Comparison of ENCODE assay signal across 8 mouse cellular contexts in genomic region chr14:104453824-104454223, GRCm38 (mm10). TPM values are rescaled to one million over a fixed set of nuclear protein-coding genes. Genes with fewer than 3 reads are reported as not detected.
DNase-seq lines count a peak whose midpoint lies in the region; ATAC-seq and TF ChIP-seq lines count a peak whose summit lies in the region.

No protein-coding gene starts in this region.

- no peak for TF ChIP-seq EP300 in liver, postnatal 0 days (IDR thresholded peaks at IDR 0.05; ENCODE audit: low read depth)

- ATAC-seq in midbrain, embryonic 16.5 days, result no peak
- peak; percentile 97 for ATAC-seq in common myeloid progenitor, adult 5-6 weeks (replicated peaks; ENCODE audit: low read depth, poor library complexity, severe bottlenecking)
- ATAC-seq in liver, postnatal 0 days, result no peak
- ATAC-seq in forebrain, postnatal 0 days, result no peak

- peaks cover 8% of the 10 kb centered on the region for H3K4me1 ChIP-seq in midbrain, embryonic 10.5 days
- H3K4me1 ChIP-seq in midbrain, embryonic 16.5 days (ENCODE audit: control insufficient read depth, insufficient read depth, low read length), result no peaks in the 10 kb centered on the region
- H3K4me1 ChIP-seq in liver, postnatal 0 days (ENCODE audit: insufficient read depth), result no peaks in the 10 kb centered on the region
- no peaks in the 10 kb centered on the region for H3K4me1 ChIP-seq in forebrain, postnatal 0 days (ENCODE audit: insufficient read depth)

- H3K4me2 ChIP-seq in midbrain, embryonic 16.5 days (ENCODE audit: low read length), result no peak overlapping the region
- no peak overlapping the region for H3K4me2 ChIP-seq in liver, postnatal 0 days (ENCODE audit: low read depth, low read length)
- no peak overlapping the region for H3K4me2 ChIP-seq in forebrain, postnatal 0 days (ENCODE audit: low read depth)

- no peak overlapping the region for H3K9ac ChIP-seq in midbrain, embryonic 16.5 days (ENCODE audit: low read depth, low read length)
- H3K9ac ChIP-seq in liver, postnatal 0 days (replicated peaks), result no peak overlapping the region
- no peak overlapping the region for H3K9ac ChIP-seq in forebrain, postnatal 0 days

- peaks cover 51% of the 10 kb centered on the region for H3K27me3 ChIP-seq in midbrain, embryonic 10.5 days (ENCODE audit: low read depth, poor library complexity, severe bottlenecking)
- H3K27me3 ChIP-seq in midbrain, embryonic 16.5 days (ENCODE audit: control insufficient read depth, insufficient read depth, low read depth, low read length), result peaks cover 9% of the 10 kb centered on the region
- H3K27me3 ChIP-seq in liver, postnatal 0 days (ENCODE audit: insufficient read depth, low read length), result peaks cover 30% of the 10 kb centered on the region
- H3K27me3 ChIP-seq in forebrain, postnatal 0 days (ENCODE audit: insufficient read depth, low read length), result peaks cover 72% of the 10 kb centered on the region

- no peaks in the 10 kb centered on the region for H3K9me3 ChIP-seq in midbrain, embryonic 10.5 days (replicated peaks)
- H3K9me3 ChIP-seq in midbrain, embryonic 16.5 days (replicated peaks; ENCODE audit: control insufficient read depth, low read length, poor library complexity, severe bottlenecking), result no peaks in the 10 kb centered on the region
- H3K9me3 ChIP-seq in liver, postnatal 0 days (ENCODE audit: low read length), result no peaks in the 10 kb centered on the region
- no peaks in the 10 kb centered on the region for H3K9me3 ChIP-seq in forebrain, postnatal 0 days (ENCODE audit: low read length)

- no peak for TF ChIP-seq CTCF in liver, postnatal 0 days (IDR thresholded peaks at IDR 0.05; ENCODE audit: low read depth)
- no peak for TF ChIP-seq CTCF in forebrain, postnatal 0 days (IDR thresholded peaks at IDR 0.05; ENCODE audit: low read depth)

- no peak overlapping the region for H3K4me3 ChIP-seq in midbrain, embryonic 10.5 days
- no peak overlapping the region for H3K4me3 ChIP-seq in midbrain, embryonic 16.5 days (ENCODE audit: low read depth, low read length)
- no peak overlapping the region for H3K4me3 ChIP-seq in liver, postnatal 0 days (ENCODE audit: low read depth, low read length)
- H3K4me3 ChIP-seq in forebrain, postnatal 0 days (ENCODE audit: low read depth, low read length), result no peak overlapping the region

- no peak overlapping the region for H3K27ac ChIP-seq in midbrain, embryonic 10.5 days (replicated peaks)
- no peak overlapping the region for H3K27ac ChIP-seq in midbrain, embryonic 16.5 days (ENCODE audit: low read length)
- no peak overlapping the region for H3K27ac ChIP-seq in liver, postnatal 0 days (ENCODE audit: low read depth)
- H3K27ac ChIP-seq in forebrain, postnatal 0 days (ENCODE audit: low read depth, low read length), result no peak overlapping the region

- DNase-seq in cerebellum, postnatal 10 days, result peak; percentile 30 to 31
- no peak for DNase-seq in cerebellum, adult 9-10 months
- DNase-seq in midbrain, embryonic 10.5 days (ENCODE audit: low spot score), result peak; percentile 67
- DNase-seq in liver, postnatal 0 days, result peak; percentile 51
- DNase-seq in natural killer cell, adult 2 months (ENCODE audit: low spot score in 2 of 2), result no peak
- no peak for DNase-seq in forebrain, postnatal 0 days

- H3K36me3 ChIP-seq in midbrain, embryonic 10.5 days, result no peaks in the 10 kb centered on the region
- no peaks in the 10 kb centered on the region for H3K36me3 ChIP-seq in midbrain, embryonic 16.5 days (ENCODE audit: control insufficient read depth, insufficient read depth, low read length)
- no peaks in the 10 kb centered on the region for H3K36me3 ChIP-seq in liver, postnatal 0 days (replicated peaks; ENCODE audit: insufficient read depth, low read length)
- no peaks in the 10 kb centered on the region for H3K36me3 ChIP-seq in forebrain, postnatal 0 days (ENCODE audit: insufficient read depth)

- 11% methylated on average over 4 of the region's 4 CpGs for WGBS in midbrain, embryonic 10.5 days
- whole genome bisulfite sequencing in midbrain, embryonic 16.5 days, result 24% methylated on average over 4 of the region's 4 CpGs
- 17% methylated on average over 4 of the region's 4 CpGs for WGBS in liver, postnatal 0 days (ENCODE audit: insufficient replicate concordance)
- WGBS in forebrain, postnatal 0 days, result 17% methylated on average over 4 of the region's 4 CpGs

RNA-seq across cellular contexts. Expression of gene Pou4f1, which starts 14.0 kb away (rescaled TPM):
- polyA plus RNA-seq in midbrain, embryonic 10.5 days (2016; fragmentation: Nextera tagmentation; extraction: Ambion mirVana), result 24.5 and 24.9 TPM in 2 replicates
- 63.1 and 75.6 TPM in 2 replicates for polyA plus RNA-seq in midbrain, embryonic 16.5 days (2015; fragmentation: Nextera tagmentation; extraction: Ambion mirVana)
- not detected in 2 replicates for total RNA-seq in common myeloid progenitor, adult 5-6 weeks (2017)
- polyA plus RNA-seq in liver, postnatal 0 days (2015; fragmentation: Nextera tagmentation; extraction: Ambion mirVana), result 0.02 and 0.09 TPM in 2 replicates
- total RNA-seq in forebrain, postnatal 0 days (2014; rRNA removed), result 0.77 and 2.9 TPM in 2 replicates
- 1.7 and 6.3 TPM in 2 replicates for polyA plus RNA-seq in forebrain, postnatal 0 days (2015; fragmentation: Nextera tagmentation; extraction: Ambion mirVana)

Comparison
In these comparisons a context has a peak if more than half of its experiments do, and no peak if none do; other contexts are left out.
1. DNase-seq: peak in cerebellum, postnatal 10 days (2 of 2), midbrain, embryonic 10.5 days (single experiment) and liver, postnatal 0 days (single experiment); none in cerebellum, adult 9-10 months (single experiment), natural killer cell, adult 2 months (0 of 2) and forebrain, postnatal 0 days (single experiment).